Mouse (Mus musculus): Measurements from ENCODE around the gene Tmem183a.

The Tmem183a gene

GRCm38 (mm10) chr1:134365491-134365890 is 3.7 kb upstream of the Tmem183a start:
- Histone ChIP-seq H3K27me3 (ENCODE audit: control insufficient read depth, insufficient read depth, low read length, poor library complexity, severe bottlenecking) (no peaks in the 10 kb centered on the region), H3K36me3 (ENCODE audit: control insufficient read depth, insufficient read depth, low read length, poor library complexity, severe bottlenecking) (no peaks in the 10 kb centered on the region)
- DNase-seq (ENCODE audit: low read depth, low spot score), result no peak

DNA sequence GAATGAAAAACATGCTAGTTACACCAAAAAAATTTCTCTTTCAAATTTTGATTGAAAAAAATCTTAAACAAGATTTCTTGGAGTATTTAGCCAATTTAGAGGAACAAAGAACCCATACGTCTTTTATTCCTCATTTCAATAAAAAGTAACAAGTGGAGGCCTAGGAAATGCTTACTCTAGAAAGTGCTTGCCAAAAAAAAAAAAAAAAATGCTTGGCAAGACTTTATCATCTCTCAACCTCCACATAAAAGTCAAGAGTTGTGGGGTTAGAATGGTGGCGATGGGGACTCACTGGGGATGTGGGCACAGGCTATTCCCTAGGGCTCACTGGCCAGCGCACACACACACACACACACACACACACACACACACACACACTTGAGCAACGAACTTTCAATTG is 1.4 kb upstream of the Tmem183a start:
- DNase-seq (ENCODE audit: low read depth, low spot score), result no peak
- H3K27me3 ChIP-seq (ENCODE audit: control insufficient read depth, insufficient read depth, low read length, poor library complexity, severe bottlenecking), result no peaks in the 10 kb centered on the region
- H3K36me3 ChIP-seq (ENCODE audit: control insufficient read depth, insufficient read depth, low read length, poor library complexity, severe bottlenecking), result peaks cover 2% of the 10 kb centered on the region

DNA sequence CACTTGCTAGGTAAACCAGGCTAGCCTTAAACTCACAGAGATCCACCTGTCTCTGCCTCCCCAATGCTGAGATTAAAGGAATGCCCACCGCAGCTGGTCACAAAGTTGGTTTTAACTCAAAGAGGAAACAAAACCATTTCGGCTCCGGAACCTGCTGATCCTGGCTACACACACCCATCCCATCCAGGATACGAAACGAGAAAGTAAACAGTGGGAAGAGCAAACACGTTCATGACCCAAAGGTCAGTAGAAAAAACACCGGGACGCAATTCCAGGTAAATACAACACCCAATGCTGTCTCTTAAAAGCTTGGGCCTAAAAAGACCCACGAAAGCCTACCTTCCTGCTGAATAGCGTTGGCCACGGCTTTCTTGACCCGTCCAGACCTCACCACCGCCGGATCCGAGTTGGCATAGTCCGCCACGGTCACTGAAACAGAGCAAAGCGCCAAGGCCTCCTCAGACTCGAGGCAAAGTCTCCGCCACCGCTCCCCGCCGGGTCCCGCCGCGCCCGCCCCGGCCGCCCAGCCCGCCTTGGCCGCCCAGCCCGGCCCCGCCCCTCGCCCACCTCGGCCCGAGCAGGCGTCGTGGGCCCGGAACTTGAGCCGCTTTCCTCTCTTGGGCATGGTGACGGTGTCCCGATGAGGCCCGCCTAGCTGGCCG is 453 bp downstream of the Tmem183a start:
- H3K27me3 ChIP-seq (ENCODE audit: control insufficient read depth, insufficient read depth, low read length, poor library complexity, severe bottlenecking), result no peaks in the 10 kb centered on the region
- no peak for DNase-seq (ENCODE audit: low read depth, low spot score)

GRCm38 (mm10) chr1:134360656-134361055 is 1.1 kb downstream of the Tmem183a start:
- H3K27me3 ChIP-seq (ENCODE audit: control insufficient read depth, insufficient read depth, low read length, poor library complexity, severe bottlenecking), result no peaks in the 10 kb centered on the region
- H3K36me3 ChIP-seq (ENCODE audit: control insufficient read depth, insufficient read depth, low read length, poor library complexity, severe bottlenecking), result peaks cover 4% of the 10 kb centered on the region
- DNase-seq (ENCODE audit: low read depth, low spot score), result no peak

More for the DNA sequence above, 453 bp downstream of the Tmem183a start:
- peaks cover 3% of the 10 kb centered on the region for H3K36me3 ChIP-seq (ENCODE audit: control insufficient read depth, insufficient read depth, low read length, poor library complexity, severe bottlenecking)

- no peaks in the 10 kb centered on the region for H3K27me3 ChIP-seq (ENCODE audit: control insufficient read depth, insufficient read depth, low read length, poor library complexity, severe bottlenecking)
- H3K36me3 ChIP-seq (ENCODE audit: control insufficient read depth, insufficient read depth, low read length, poor library complexity, severe bottlenecking), result peaks cover 16% of the 10 kb centered on the region
- no peak for DNase-seq (ENCODE audit: low read depth, low spot score)
Observed at GRCm38 (mm10) chr1:134357461-134357860, 4.3 kb downstream of the Tmem183a start.

GRCm38 (mm10) chr1:134353326-134353725 is 8.5 kb downstream of the Tmem183a start:
- Histone ChIP-seq H3K27me3 (ENCODE audit: control insufficient read depth, insufficient read depth, low read length, poor library complexity, severe bottlenecking) (no peaks in the 10 kb centered on the region), H3K36me3 (ENCODE audit: control insufficient read depth, insufficient read depth, low read length, poor library complexity, severe bottlenecking) (peaks cover 17% of the 10 kb centered on the region)
- DNase-seq (ENCODE audit: low read depth, low spot score), result no peak

DNA sequence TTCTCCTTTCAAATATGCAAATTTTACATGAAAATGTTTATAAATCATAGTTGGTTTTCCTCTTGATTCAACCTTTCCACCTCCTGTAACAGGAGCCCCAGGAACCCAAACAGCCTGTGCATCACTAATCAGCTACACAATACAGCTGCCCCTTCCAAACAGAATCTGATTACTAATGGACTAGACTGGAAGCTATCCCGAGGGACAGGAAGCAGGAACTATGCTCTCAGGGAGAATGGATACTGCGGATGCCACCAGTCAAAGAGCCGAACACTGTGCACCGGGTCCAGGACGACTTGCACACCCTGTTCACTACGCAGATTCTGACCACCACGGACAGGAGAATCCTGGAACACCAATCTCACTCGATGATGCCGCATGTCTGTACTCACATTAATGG is 14.0 kb downstream of the Tmem183a start:
- Histone ChIP-seq H3K27me3 (ENCODE audit: control insufficient read depth, insufficient read depth, low read length, poor library complexity, severe bottlenecking) (no peaks in the 10 kb centered on the region), H3K36me3 (ENCODE audit: control insufficient read depth, insufficient read depth, low read length, poor library complexity, severe bottlenecking) (peaks cover 10% of the 10 kb centered on the region; the same call in 1 of the 2 replicates)
- no peak for DNase-seq (ENCODE audit: low read depth, low spot score)

- no peak for DNase-seq (ENCODE audit: low read depth, low spot score)
- H3K27me3 ChIP-seq (ENCODE audit: control insufficient read depth, insufficient read depth, low read length, poor library complexity, severe bottlenecking), result no peaks in the 10 kb centered on the region
- H3K36me3 ChIP-seq (ENCODE audit: control insufficient read depth, insufficient read depth, low read length, poor library complexity, severe bottlenecking), result peaks cover 7% of the 10 kb centered on the region; the same call in 1 of the 2 replicates
Observed at GRCm38 (mm10) chr1:134345075-134345474, 16.7 kb downstream of the Tmem183a start.

DNA sequence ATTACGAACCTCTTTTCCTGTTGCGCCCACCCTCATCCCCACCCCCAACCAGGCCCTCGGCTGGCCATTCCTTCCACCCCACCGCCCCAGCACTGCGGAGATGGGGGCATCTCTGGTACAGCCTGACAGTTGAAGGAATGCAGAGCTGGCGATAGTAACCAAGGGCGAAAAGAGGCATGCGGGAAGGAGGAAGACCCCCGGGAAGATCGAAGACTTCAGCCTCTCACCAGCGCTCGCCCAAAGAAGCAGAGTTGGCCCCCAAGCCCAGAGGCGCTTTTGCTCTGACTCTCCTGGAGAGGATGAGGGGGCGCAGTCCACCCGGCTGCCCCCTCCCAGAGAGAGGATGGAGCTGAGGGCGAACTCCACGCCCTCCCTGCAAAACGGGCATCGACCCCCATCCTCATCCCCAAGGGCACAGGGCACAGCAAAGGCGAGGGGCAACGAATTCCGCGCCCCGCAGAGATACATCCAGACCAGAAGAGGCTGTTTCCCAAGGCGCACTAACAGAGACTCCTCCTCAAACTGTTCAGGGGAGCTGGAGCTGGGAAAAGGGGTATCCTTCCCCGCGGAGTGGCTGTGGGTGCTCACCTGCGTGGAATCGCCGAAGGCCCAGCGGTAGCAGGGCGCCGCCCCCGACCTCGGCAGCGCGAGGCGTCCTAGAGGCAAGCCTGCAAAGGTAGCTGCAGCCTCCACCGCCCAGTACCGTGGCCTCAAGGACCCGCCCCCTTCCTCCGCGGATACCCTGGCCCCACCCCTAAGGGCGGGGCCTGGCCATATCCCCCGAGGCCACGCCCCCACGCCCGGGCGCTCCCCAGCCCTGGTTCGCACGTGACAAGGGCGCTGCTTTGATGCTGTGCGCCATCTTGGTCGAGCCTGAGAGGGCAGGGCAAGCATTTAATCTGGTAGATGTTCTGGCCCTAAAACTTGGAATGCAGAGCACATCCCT is 17.5 kb downstream of the Tmem183a start:
- H3K27me3 ChIP-seq (ENCODE audit: control insufficient read depth, insufficient read depth, low read length, poor library complexity, severe bottlenecking), result no peaks in the 10 kb centered on the region

GRCm38 (mm10) chr1:134343567-134343966 is 18.2 kb downstream of the Tmem183a start:
- no peak for DNase-seq (ENCODE audit: low read depth, low spot score)
- Histone ChIP-seq H3K27me3 (ENCODE audit: control insufficient read depth, insufficient read depth, low read length, poor library complexity, severe bottlenecking) (no peaks in the 10 kb centered on the region), H3K36me3 (ENCODE audit: control insufficient read depth, insufficient read depth, low read length, poor library complexity, severe bottlenecking) (peaks cover 7% of the 10 kb centered on the region; the same call in 1 of the 2 replicates)

More for the DNA sequence above, 17.5 kb downstream of the Tmem183a start:
- H3K36me3 ChIP-seq (ENCODE audit: control insufficient read depth, insufficient read depth, low read length, poor library complexity, severe bottlenecking), result peaks cover 7% of the 10 kb centered on the region; the same call in 1 of the 2 replicates
- peak; percentile 77 for DNase-seq (ENCODE audit: low read depth, low spot score)

- H3K27me3 ChIP-seq (ENCODE audit: control insufficient read depth, insufficient read depth, low read length, poor library complexity, severe bottlenecking), result no peaks in the 10 kb centered on the region
- peaks cover 6% of the 10 kb centered on the region; the same call in 1 of the 2 replicates for H3K36me3 ChIP-seq (ENCODE audit: control insufficient read depth, insufficient read depth, low read length, poor library complexity, severe bottlenecking)
- no peak for DNase-seq (ENCODE audit: low read depth, low spot score)
Observed at GRCm38 (mm10) chr1:134342781-134343310, 18.9 kb downstream of the Tmem183a start.

GRCm38 (mm10) chr1:134342278-134342664 is 19.5 kb downstream of the Tmem183a start:
- Histone ChIP-seq H3K27me3 (ENCODE audit: control insufficient read depth, insufficient read depth, low read length, poor library complexity, severe bottlenecking) (no peaks in the 10 kb centered on the region), H3K36me3 (ENCODE audit: control insufficient read depth, insufficient read depth, low read length, poor library complexity, severe bottlenecking) (peaks cover 4% of the 10 kb centered on the region; the same call in 1 of the 2 replicates)
- no peak for DNase-seq (ENCODE audit: low read depth, low spot score)

DNA sequence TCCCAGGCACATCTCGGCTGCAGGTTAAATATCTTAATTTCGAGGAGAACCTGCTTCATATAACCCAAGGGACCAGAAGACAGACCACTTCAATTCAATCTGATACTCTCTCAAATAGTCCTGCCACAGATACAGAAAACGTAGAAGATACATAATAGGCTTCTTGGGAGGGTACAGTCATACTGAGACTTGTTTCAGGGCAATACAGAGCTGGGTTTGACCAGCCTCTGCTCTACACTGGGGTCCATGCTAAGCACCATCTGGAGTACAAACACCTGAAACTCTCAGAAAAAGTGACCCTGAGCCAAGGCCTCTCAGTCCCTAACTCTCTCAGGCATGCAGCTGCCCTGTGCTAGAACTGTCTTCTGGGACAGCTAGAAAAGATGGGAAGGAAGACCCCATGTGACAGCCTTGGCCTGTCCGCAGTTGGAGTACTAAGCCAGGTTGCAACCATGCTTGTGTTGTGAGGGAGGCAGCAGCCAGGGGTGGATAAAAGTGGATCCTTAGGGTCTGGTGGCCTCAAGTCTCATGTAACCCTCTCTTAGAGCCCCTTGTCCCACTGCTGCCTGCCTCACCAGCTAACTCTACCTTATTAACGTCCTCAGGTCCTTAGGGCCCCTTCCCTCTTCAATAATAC is 20.0 kb downstream of the Tmem183a start:
- DNase-seq (ENCODE audit: low read depth, low spot score), result no peak
- no peaks in the 10 kb centered on the region for H3K27me3 ChIP-seq (ENCODE audit: control insufficient read depth, insufficient read depth, low read length, poor library complexity, severe bottlenecking)
- H3K36me3 ChIP-seq (ENCODE audit: control insufficient read depth, insufficient read depth, low read length, poor library complexity, severe bottlenecking), result peaks cover 4% of the 10 kb centered on the region; the same call in 1 of the 2 replicates

DNA sequence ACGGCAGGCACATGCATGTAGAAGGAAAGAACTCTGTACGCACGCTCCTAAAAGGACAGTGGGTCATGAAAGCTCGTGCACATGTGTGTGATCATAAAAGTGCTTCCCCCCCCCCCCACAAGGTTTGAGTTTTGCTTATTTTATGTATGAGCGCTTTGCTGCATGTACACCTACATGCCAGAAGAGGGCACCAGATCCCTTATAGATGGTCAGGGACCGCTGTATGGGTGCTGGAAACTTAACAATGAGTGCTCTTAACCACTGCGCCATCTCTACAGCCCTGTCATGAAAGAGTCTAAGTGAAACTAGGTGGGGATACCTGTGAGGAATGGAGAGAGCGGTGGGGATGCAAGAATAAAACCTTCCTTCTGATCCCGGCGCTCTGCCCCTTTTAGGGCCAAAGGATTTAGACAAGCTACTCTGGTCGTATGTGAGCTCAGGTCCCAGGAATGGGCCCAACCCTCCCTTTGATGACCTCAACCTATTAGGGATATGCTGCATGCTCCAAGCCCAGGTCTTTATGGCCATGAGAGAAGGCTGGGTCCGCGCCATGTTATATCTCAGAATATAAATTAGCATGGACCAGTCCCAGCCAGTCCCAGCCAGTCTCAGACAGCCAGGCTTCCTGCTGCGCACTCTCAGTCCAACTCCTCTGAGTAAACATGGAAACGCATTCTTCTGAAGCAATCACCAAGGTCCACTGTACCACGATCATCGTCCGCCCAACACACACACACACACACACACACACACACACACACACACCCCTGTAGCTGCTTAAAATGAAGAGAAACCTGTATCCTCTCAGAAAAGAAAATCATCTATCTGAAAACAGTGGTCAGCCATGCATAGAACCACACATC is 21.8 kb downstream of the Tmem183a start:
- no peak for DNase-seq (ENCODE audit: low read depth, low spot score)
- Histone ChIP-seq H3K27me3 (ENCODE audit: control insufficient read depth, insufficient read depth, low read length, poor library complexity, severe bottlenecking) (no peaks in the 10 kb centered on the region), H3K36me3 (ENCODE audit: control insufficient read depth, insufficient read depth, low read length, poor library complexity, severe bottlenecking) (no peaks in the 10 kb centered on the region)
